Mouse (Mus musculus) lung, embryonic 14.5 days (tissue): Measurements from ENCODE around the gene Rassf7. TPM values are rescaled to one million over a fixed set of nuclear protein-coding genes. Genes with fewer than 3 reads are reported as not detected.

ENCODE experiments used
- ATAC-seq: fragments of 200-750 bp; cut with Nextera tagmentation; 2 replicates; pipeline ENCODE4 v1.8.0; 2017; ENCODE audit warnings: mild to moderate bottlenecking, moderate TSS enrichment, moderate library complexity; ENCODE audit not compliant: insufficient read depth
- DNase-seq: peaks from one replicate; pipeline ENCODE4 v3.0.0-alpha.2; 2015
- H3K27ac ChIP-seq: fragments of 300-500 bp; sonication (generic); 2 replicates; pipeline ENCODE4 v1.5.1; 2014; ENCODE audit warnings: low read depth, mild to moderate bottlenecking, moderate library complexity
- H3K27me3 ChIP-seq: fragments of 300-500 bp; sonication (generic); 2 replicates; pipeline ENCODE4 v1.6.1; 2014; ENCODE audit warnings: low read length, control low read depth; ENCODE audit not compliant: insufficient read depth
- H3K36me3 ChIP-seq: fragments of 300-500 bp; sonication (generic); 2 replicates; pipeline ENCODE4 v1.6.1; 2014; ENCODE audit warnings: control low read depth; ENCODE audit not compliant: insufficient read depth
- H3K4me1 ChIP-seq: fragments of 300-500 bp; sonication (generic); 2 replicates; pipeline ENCODE4 v1.6.1; 2014; ENCODE audit warnings: antibody characterized with exemption, control low read depth; ENCODE audit not compliant: insufficient read depth
- H3K4me2 ChIP-seq: fragments of 300-500 bp; sonication (generic); 2 replicates; pipeline ENCODE4 v1.6.1; 2014; ENCODE audit warnings: mild to moderate bottlenecking
- H3K4me3 ChIP-seq: fragments of 300-500 bp; sonication (generic); 2 replicates; pipeline ENCODE4 v1.5.1; 2014; ENCODE audit warnings: low read depth, low read length
- H3K9ac ChIP-seq: fragments of 300-500 bp; sonication (generic); 2 replicates; pipeline ENCODE4 v1.6.1; 2014
- H3K9me3 ChIP-seq: fragments of 300-500 bp; sonication (generic); 2 replicates; pipeline ENCODE4 v1.6.1; 2016; ENCODE audit warnings: low read depth, low read length, control low read depth
- CTCF ChIP-seq: IDR thresholded peaks from 2 replicates; pipeline ENCODE4 v1.5.1; 2016; ENCODE audit warnings: antibody characterized with exemption, low read depth
- WGBS: fragments of 180-500 bp; shearing (Covaris S2); extraction: QIAGEN DNeasy Blood & Tissue Kit; methylation state at CpG from one replicate; pipeline ENCODE4 v1.1.7; 2014; 5-methylcytosine and 5-hydroxymethylcytosine counted together
- microRNA counts: library from miRNA; unstranded; fragments of <30 nt; microRNA quantifications from one replicate; lab custom pipeline; 2016
- microRNA-seq: library from miRNA; unstranded; fragments of <30 nt; microRNA quantifications from one replicate; pipeline ENCODE4, GENCODE M21; 2016; ENCODE audit warnings: borderline number of aligned reads
- polyA plus RNA-seq: library from polyadenylated mRNA; unstranded; fragments of >200 nt; fragmentation: Nextera tagmentation; extraction: Ambion mirVana; gene quantifications from 2 replicates; pipeline ENCODE4 v1.2.1, GENCODE M21; 2014

Gene Rassf7
- polyA plus RNA-seq, 1 experiment from 2014 or later = 38.9 TPM

- H3K9me3 ChIP-seq = no peaks in the 10 kb centered on the region
- no peak overlapping the region for H3K9ac ChIP-seq
- ATAC-seq = no peak
- H3K4me3 ChIP-seq = no peak overlapping the region
- TF ChIP-seq CTCF = no peak
- 74% methylated on average over 11 of the region's 11 CpGs for WGBS
- H3K27ac ChIP-seq = no peak overlapping the region
- H3K4me1 ChIP-seq = no peaks in the 10 kb centered on the region
- no peak for DNase-seq
- H3K4me2 ChIP-seq = no peak overlapping the region
- no peaks in the 10 kb centered on the region for H3K27me3 ChIP-seq
- H3K36me3 ChIP-seq = peaks cover 53% of the 10 kb centered on the region
Measured at GRCm38 (mm10) chr7:141264041-141264700, 48.5 kb downstream of the Rassf7 start.

GRCm38 (mm10) chr7:141264761-141265410 lies 49.2 kb downstream of the Rassf7 start:
- Histone ChIP-seq H3K9me3 (no peaks in the 10 kb centered on the region), H3K36me3 (peaks cover 46% of the 10 kb centered on the region), H3K4me2 (peak overlapping the region; percentile 75), H3K9ac (no peak overlapping the region), H3K4me1 (no peaks in the 10 kb centered on the region), H3K27ac (no peak overlapping the region), H3K4me3 (no peak overlapping the region), H3K27me3 (no peaks in the 10 kb centered on the region)
- ATAC-seq (peak; percentile 55; the same call in 1 of the 2 replicates), DNase-seq (peak; percentile 67)
- 29% methylated on average over 12 of the region's 12 CpGs for WGBS
- TF ChIP-seq CTCF = peak; percentile 69

- Histone ChIP-seq H3K9ac (no peak overlapping the region; the same call in 1 of the 2 replicates), H3K4me3 (peak overlapping the region; percentile 47; the same call in 1 of the 2 replicates), H3K27ac (no peak overlapping the region), H3K36me3 (peaks cover 41% of the 10 kb centered on the region), H3K4me2 (peak overlapping the region; percentile 75), H3K9me3 (no peaks in the 10 kb centered on the region), H3K27me3 (no peaks in the 10 kb centered on the region), H3K4me1 (no peaks in the 10 kb centered on the region)
- TF ChIP-seq CTCF = no peak
- 33% methylated on average over 11 of the region's 11 CpGs for WGBS
- DNase-seq (no peak), ATAC-seq (peak; percentile 6; the same call in 1 of the 2 replicates)
Measured at GRCm38 (mm10) chr7:141265411-141265738, 49.7 kb downstream of the Rassf7 start.

GRCm38 (mm10) chr7:141265739-141266561 lies 50.3 kb downstream of the Rassf7 start, which contains the start of gene Irf7:
Gene Irf7, minus strand, starts transcription at chr7:141266481.
- Histone ChIP-seq H3K36me3 (peaks cover 35% of the 10 kb centered on the region), H3K9ac (peak within 1 kb of the TSS; percentile 59), H3K27ac (no peak within 1 kb of the TSS), H3K4me3 (peak within 1 kb of the TSS; percentile 47), H3K27me3 (no peaks in the 10 kb centered on the region), H3K4me2 (peak within 1 kb of the TSS; percentile 75), H3K4me1 (no peaks in the 10 kb centered on the region), H3K9me3 (no peaks in the 10 kb centered on the region)
- peak; percentile 60 for DNase-seq
- peak; percentile 63 for ATAC-seq
- WGBS = 9% methylated on average over 25 of the region's 25 CpGs
- TF ChIP-seq CTCF = no peak

MicroRNAs encoded within 50 kb of the gene (microRNA counts, 519-probe panel; counts per million panel counts)
- microRNA mmu-miR-210 (lab: Ali Mortazavi, UCI) = 3,389 counts per million, percentile 67 among the panel's probes with 10 or more counts

Small RNA genes lying within 50 kb of the gene (microRNA-seq; reads per million reads assigned to microRNA genes)
- 553 reads per million, percentile 67 among the genes with 10 or more reads in this experiment for gene Mir210

Other genes with a start within 250 kb of the Rassf7 start
- 35.4 and 42.5 TPM in 2 replicates for gene Ifitm1, start 248.6 kb upstream of the Rassf7 start, polyA plus RNA-seq
- 164 and 183 TPM in 2 replicates for gene Ifitm3, start 205.1 kb upstream of the Rassf7 start, polyA plus RNA-seq
- 0.49 and 1.1 TPM in 2 replicates for gene Ifitm6, start 197.9 kb upstream of the Rassf7 start, polyA plus RNA-seq
- not detected in 2 replicates for gene Gm17387, start 186.7 kb upstream of the Rassf7 start, polyA plus RNA-seq
- gene B4galnt4, start 154.8 kb upstream of the Rassf7 start, polyA plus RNA-seq = 5.6 and 7.1 TPM in 2 replicates
- 7.5 and 8.7 TPM in 2 replicates for gene Pkp3, start 137.6 kb upstream of the Rassf7 start, polyA plus RNA-seq
- 7.8 and 9.8 TPM in 2 replicates for gene Sigirr, start 115.3 kb upstream of the Rassf7 start, polyA plus RNA-seq
- gene Ano9, start 98.1 kb upstream of the Rassf7 start, polyA plus RNA-seq = 4.2 and 4.3 TPM in 2 replicates
- 50.6 and 57.7 TPM in 2 replicates for gene Ptdss2, start 93.5 kb upstream of the Rassf7 start, polyA plus RNA-seq
- 124 and 130 TPM in 2 replicates for gene Rnh1, start 43.0 kb upstream of the Rassf7 start, polyA plus RNA-seq
- gene Hras, start 21.9 kb upstream of the Rassf7 start, polyA plus RNA-seq = 85.8 and 97.4 TPM in 2 replicates
- 3.8 and 4.3 TPM in 2 replicates for gene Lrrc56, start 21.7 kb upstream of the Rassf7 start, polyA plus RNA-seq
- 0.74 and 1.4 TPM in 2 replicates for gene Lmntd2, start 1.8 kb upstream of the Rassf7 start, polyA plus RNA-seq
- 80.7 and 85.4 TPM in 2 replicates for gene Phrf1, start 12.9 kb downstream of the Rassf7 start, polyA plus RNA-seq
- 1.0 and 1.9 TPM in 2 replicates for gene Irf7, start 50.6 kb downstream of the Rassf7 start, polyA plus RNA-seq
- not detected in 2 replicates for gene Cdhr5, start 60.9 kb downstream of the Rassf7 start, polyA plus RNA-seq
- gene Sct, start 63.3 kb downstream of the Rassf7 start, polyA plus RNA-seq = 2.2 and 5.1 TPM in 2 replicates
- gene Drd4, start 76.1 kb downstream of the Rassf7 start, polyA plus RNA-seq = 1.0 and 1.4 TPM in 2 replicates
- 69.8 and 74.2 TPM in 2 replicates for gene Deaf1, start 111.8 kb downstream of the Rassf7 start, polyA plus RNA-seq
- 28.8 and 30.3 TPM in 2 replicates for gene Tmem80, start 111.9 kb downstream of the Rassf7 start, polyA plus RNA-seq
- 20.0 and 22.4 TPM in 2 replicates for gene Eps8l2, start 123.0 kb downstream of the Rassf7 start, polyA plus RNA-seq
- gene Taldo1, start 176.3 kb downstream of the Rassf7 start, polyA plus RNA-seq = 241 and 257 TPM in 2 replicates
- gene Gatd1, start 198.3 kb downstream of the Rassf7 start, polyA plus RNA-seq = 48.5 and 49.1 TPM in 2 replicates
- gene Cend1, start 213.6 kb downstream of the Rassf7 start, polyA plus RNA-seq = not detected in 2 replicates
- gene Slc25a22, start 222.0 kb downstream of the Rassf7 start, polyA plus RNA-seq = 27.6 and 30.1 TPM in 2 replicates
- gene Pidd1, start 228.2 kb downstream of the Rassf7 start, polyA plus RNA-seq = 12.6 and 14.2 TPM in 2 replicates
- 1,415 and 1,470 TPM in 2 replicates for gene Rplp2, start 231.5 kb downstream of the Rassf7 start, polyA plus RNA-seq
- 26.1 and 26.3 TPM in 2 replicates for gene Pnpla2, start 239.3 kb downstream of the Rassf7 start, polyA plus RNA-seq
- 15.1 and 18.9 TPM in 2 replicates for gene Cracr2b, start 245.2 kb downstream of the Rassf7 start, polyA plus RNA-seq